Mouse (Mus musculus) megakaryocyte, embryonic 14.5 days (primary cell): ENCODE measurements around the gene Ostn. TPM values are rescaled to one million over a fixed set of nuclear protein-coding genes. Genes with fewer than 3 reads are reported as not detected.

ENCODE experiments used
- H3K27me3 ChIP-seq: replicated peaks from 2 replicates; pipeline ENCODE3; 2012; ENCODE audit warnings: inconsistent platforms
- H3K36me3 ChIP-seq: replicated peaks from 2 replicates; pipeline ENCODE3; 2012; ENCODE audit warnings: low read length, inconsistent platforms, mixed read lengths
- H3K4me1 ChIP-seq: 2 replicates; pipeline ENCODE4 v1.6.1; 2012; ENCODE audit warnings: inconsistent platforms
- H3K4me3 ChIP-seq: replicated peaks from 2 replicates; pipeline ENCODE3; 2012; ENCODE audit warnings: moderate library complexity, mild to moderate bottlenecking, inconsistent platforms
- H3K9me3 ChIP-seq: 2 replicates; pipeline ENCODE4 v1.6.1; 2012; ENCODE audit warnings: inconsistent platforms
- FLI1 ChIP-seq: IDR thresholded peaks from 2 replicates; pipeline ENCODE4 v1.6.1; 2012; ENCODE audit warnings: low read length, inconsistent platforms, mixed read lengths
- GATA1 ChIP-seq: IDR thresholded peaks from 3 replicates; pipeline ENCODE4 v1.6.1; 2012; ENCODE audit warnings: mixed read lengths, low read length, inconsistent platforms, borderline replicate concordance
- polyA plus RNA-seq: library from polyadenylated mRNA; stranded (reverse); fragments of >175 nt; gene quantifications from 2 replicates; pipeline ENCODE4 v1.2.3, GENCODE M21; 2012; ENCODE audit warnings: low replicate concordance; ENCODE audit not compliant: insufficient read depth

Ostn gene
- polyA plus RNA-seq, 1 experiment, result not detected

GRCm38 (mm10) chr16:27386850-27387407 is 79.6 kb downstream of the Ostn start:
- H3K4me1 ChIP-seq, result peaks cover 36% of the 10 kb centered on the region
- H3K9me3 ChIP-seq, result no peaks in the 10 kb centered on the region
- TF ChIP-seq GATA1 (no peak), FLI1 (no peak)
- no peaks in the 10 kb centered on the region for H3K36me3 ChIP-seq
- no peak overlapping the region for H3K4me3 ChIP-seq
- H3K27me3 ChIP-seq, result no peaks in the 10 kb centered on the region

- Histone ChIP-seq H3K36me3 (no peaks in the 10 kb centered on the region), H3K4me3 (peak overlapping the region; percentile 94), H3K27me3 (no peaks in the 10 kb centered on the region), H3K4me1 (peaks cover 39% of the 10 kb centered on the region), H3K9me3 (no peaks in the 10 kb centered on the region)
- no peak for TF ChIP-seq FLI1
- TF ChIP-seq GATA1, result no peak
These were observed 80.6 kb downstream of the Ostn start for GRCm38 (mm10) chr16:27387634-27388611.

GRCm38 (mm10) chr16:27388761-27389451 is 81.6 kb downstream of the Ostn start, which contains the start of gene Ccdc50:
Gene Ccdc50, plus strand, starts transcription at chr16:27388869.
- H3K4me3 ChIP-seq, result peak within 1 kb of the TSS; percentile 94
- H3K27me3 ChIP-seq, result no peaks in the 10 kb centered on the region
- H3K9me3 ChIP-seq, result no peaks in the 10 kb centered on the region
- TF ChIP-seq FLI1 (no peak), GATA1 (no peak)
- H3K36me3 ChIP-seq, result no peaks in the 10 kb centered on the region
- peaks cover 42% of the 10 kb centered on the region for H3K4me1 ChIP-seq

- peaks cover 42% of the 10 kb centered on the region for H3K4me1 ChIP-seq
- no peaks in the 10 kb centered on the region for H3K9me3 ChIP-seq
- no peaks in the 10 kb centered on the region for H3K36me3 ChIP-seq
- TF ChIP-seq FLI1, result no peak
- TF ChIP-seq GATA1, result no peak
- H3K4me3 ChIP-seq, result peak overlapping the region; percentile 94
- no peaks in the 10 kb centered on the region for H3K27me3 ChIP-seq
These were observed 82.4 kb downstream of the Ostn start for GRCm38 (mm10) chr16:27389534-27390282.

- Histone ChIP-seq H3K4me1 (peaks cover 45% of the 10 kb centered on the region), H3K4me3 (peak overlapping the region; percentile 94), H3K9me3 (no peaks in the 10 kb centered on the region), H3K27me3 (no peaks in the 10 kb centered on the region), H3K36me3 (no peaks in the 10 kb centered on the region)
- TF ChIP-seq FLI1 (no peak), GATA1 (no peak)
These were observed 83.0 kb downstream of the Ostn start for GRCm38 (mm10) chr16:27390306-27390705.

GRCm38 (mm10) chr16:27391845-27392244 is 84.6 kb downstream of the Ostn start:
- H3K4me1 ChIP-seq, result peaks cover 44% of the 10 kb centered on the region
- H3K27me3 ChIP-seq, result no peaks in the 10 kb centered on the region
- no peak overlapping the region for H3K4me3 ChIP-seq
- TF ChIP-seq FLI1, result no peak
- TF ChIP-seq GATA1, result no peak
- H3K9me3 ChIP-seq, result no peaks in the 10 kb centered on the region
- H3K36me3 ChIP-seq, result peaks cover under 1% of the 10 kb centered on the region

GRCm38 (mm10) chr16:27395251-27396037 is 88.2 kb downstream of the Ostn start:
- H3K36me3 ChIP-seq, result peaks cover 6% of the 10 kb centered on the region
- no peak for TF ChIP-seq GATA1
- H3K4me1 ChIP-seq, result peaks cover 37% of the 10 kb centered on the region
- no peaks in the 10 kb centered on the region for H3K9me3 ChIP-seq
- H3K4me3 ChIP-seq, result no peak overlapping the region
- H3K27me3 ChIP-seq, result no peaks in the 10 kb centered on the region

GRCm38 (mm10) chr16:27396951-27397350 is 89.7 kb downstream of the Ostn start:
- Histone ChIP-seq H3K9me3 (no peaks in the 10 kb centered on the region), H3K27me3 (no peaks in the 10 kb centered on the region), H3K4me3 (no peak overlapping the region), H3K4me1 (peaks cover 44% of the 10 kb centered on the region), H3K36me3 (peaks cover 6% of the 10 kb centered on the region)
- TF ChIP-seq FLI1 (no peak), GATA1 (no peak)
